Mouse (Mus musculus) spleen, adult 12 weeks (tissue): Measurements from ENCODE around the gene 2610044O15Rik8.

ENCODE experiments used
- DNase-seq: peaks from one replicate; pipeline ENCODE4 v3.0.0; 2022; ENCODE audit warnings: low spot score

Gene 2610044O15Rik8

DNA sequence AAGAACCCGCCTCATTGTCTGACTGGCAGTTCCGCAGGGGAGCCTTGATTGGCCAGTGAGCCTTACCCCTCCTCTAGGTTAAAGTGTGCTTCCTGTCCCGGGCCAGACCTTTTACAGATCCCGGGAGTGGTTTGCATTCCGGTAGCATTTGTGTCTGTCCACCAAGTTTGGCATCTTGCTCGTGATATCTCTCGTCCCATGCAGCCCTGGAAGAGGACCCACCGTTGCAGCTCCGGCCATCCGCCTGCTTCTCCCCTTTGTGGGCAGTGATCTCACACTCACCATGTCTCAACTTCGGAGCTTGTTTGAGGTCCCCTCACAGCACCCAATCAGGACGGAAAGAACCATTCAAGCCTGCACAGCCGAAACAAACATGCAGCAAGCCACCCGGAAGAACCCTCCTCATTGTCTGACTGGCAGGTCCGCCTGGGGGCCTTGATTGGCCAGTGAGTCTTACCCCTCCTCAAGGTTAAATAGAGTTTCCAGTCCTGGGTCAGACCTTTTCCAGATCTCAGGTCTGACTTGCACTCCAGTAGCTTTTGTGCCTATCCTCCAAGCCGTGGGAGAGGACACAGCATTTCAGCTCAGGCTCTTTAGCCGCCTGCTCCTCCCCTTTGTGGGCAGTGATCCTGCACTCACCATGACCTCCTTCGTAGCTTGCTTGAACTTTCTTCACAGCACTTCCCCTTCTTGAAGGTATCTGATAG, at the start of gene 2610044O15Rik8:
Gene 2610044O15Rik8, minus strand, starts transcription at position 380 of the 707 bp plus-strand sequence.
- peak; percentile 70 for DNase-seq

DNA sequence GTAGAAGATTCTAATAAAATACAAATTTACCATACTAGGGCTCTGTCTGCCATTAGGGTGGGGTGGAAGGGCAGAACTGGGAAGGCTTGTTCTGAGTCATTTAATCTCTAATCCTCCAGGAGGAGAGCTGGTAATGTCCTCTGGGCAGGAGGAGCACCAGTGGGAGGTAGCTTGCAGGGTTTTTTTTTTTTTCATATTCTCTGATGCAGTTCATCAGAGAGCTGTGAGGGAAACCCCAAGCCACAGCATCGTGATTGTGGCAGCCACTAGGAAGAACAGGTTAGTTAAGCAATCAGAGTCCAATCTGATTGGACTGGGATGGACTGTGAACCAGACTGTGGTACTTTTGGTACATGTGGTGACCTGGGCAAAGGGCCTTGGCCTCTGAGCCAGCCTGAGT, 31.7 kb upstream of the 2610044O15Rik8 start:
- DNase-seq = no peak

DNA sequence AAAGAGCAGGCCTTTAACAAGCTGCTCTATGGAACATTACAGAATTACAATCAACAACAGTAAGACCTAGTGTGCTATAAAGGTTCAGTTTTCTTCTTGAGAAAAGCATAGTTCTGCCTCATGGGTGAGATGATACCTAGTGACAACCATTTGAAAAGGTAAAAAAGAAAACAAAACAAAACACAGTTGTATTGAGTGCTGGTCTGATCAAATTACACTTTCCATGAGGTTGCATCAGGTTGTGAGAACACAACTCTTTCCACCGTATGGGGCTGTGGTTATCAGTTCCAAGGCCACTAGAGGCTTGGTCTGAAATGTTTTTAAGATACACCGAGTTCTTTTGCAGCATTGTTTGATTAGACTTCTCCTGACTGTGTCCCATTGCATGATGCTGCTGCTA, 30.1 kb upstream of the 2610044O15Rik8 start:
- DNase-seq = no peak

DNA sequence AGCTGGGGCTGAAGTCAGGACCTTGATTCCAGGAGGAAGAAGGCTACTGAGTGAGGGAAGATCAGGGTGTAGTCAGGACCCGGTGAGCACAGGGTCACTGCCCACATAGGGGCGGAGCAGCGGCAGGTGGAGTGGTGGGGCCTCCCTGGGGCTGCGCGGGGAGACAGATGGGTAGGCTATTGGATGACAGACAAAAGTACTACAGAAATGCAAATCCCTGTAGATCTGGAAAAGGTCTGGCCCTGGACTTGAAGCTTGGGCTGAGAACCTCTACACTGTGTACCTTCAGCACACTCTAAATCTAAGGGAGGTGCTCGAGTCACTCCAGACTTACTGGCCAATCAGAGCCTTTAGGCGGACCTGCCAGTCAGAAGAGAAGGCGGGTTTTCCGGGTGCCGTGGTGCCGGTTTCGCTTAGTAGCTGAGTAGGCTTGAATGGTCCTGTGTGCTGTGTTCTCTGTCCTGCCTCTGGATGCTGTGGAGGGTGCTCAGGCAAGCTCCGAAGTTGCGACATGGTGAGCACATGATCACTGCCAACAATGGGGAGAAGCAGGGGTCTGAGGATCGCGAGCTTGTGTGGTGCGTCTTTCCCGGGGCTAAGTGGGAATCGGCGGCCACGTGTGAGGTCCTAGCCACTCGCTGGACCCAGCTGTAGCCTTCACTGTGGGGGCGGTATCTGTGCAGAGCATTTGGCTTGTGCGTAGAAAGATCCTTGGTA, 29.2 kb upstream of the 2610044O15Rik8 start:
- peak; percentile 69 for DNase-seq

DNA sequence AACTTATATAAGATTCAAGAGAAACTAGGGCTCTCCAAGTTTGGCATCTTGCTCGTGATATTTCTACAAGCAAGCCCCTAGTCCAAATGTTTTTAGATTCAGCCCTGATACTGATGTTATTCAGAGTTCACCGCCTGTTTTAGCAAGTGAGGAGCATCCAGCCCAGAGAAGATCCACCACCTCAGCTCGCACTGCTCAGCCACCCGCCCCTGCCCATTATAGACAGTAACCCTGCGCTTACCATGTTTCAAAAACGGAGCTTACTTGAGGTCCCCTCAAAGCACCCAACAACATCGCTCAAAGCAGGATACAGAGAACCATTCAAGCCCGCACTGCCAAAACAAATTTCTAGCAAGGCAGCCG, 561 bp downstream of the 2610044O15Rik8 start:
- DNase-seq = no peak
